Mouse (Mus musculus): ENCODE results near the gene Dusp27.

DNA sequence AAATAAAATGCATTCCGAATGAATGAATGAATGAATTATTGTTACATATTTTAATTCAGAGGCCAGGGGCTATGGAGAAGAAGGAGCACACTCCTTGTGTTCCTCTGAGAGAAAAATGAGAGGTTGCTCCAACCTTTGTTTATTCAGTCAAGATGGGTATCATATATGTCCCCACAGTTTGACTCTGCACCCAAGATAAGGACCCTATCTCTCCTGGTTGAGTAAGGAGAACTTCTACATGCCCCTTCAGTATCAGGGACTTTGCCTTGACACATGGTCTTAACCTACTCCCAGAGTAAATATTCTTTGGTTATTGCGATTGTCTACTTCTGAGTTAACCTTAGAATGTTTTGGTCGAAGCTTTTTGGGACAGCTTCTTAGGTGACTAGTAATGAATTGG is 63.9 kb downstream of the Dusp27 start:
- TF ChIP-seq CTCF (IDR thresholded peaks at IDR 0.05): no peak
- no peak for TF ChIP-seq EP300 (IDR thresholded peaks at IDR 0.05)
